Mouse (Mus musculus) cortical plate, adult 2 months (tissue): Measurements from ENCODE around the gene Sat2.

Source experiments
- CTCF ChIP-seq: fragments of 200-500 bp; IDR thresholded peaks from 2 replicates; pipeline ENCODE4 v1.5.1; 2011; ENCODE audit warnings: mild to moderate bottlenecking, control low read depth, low read length; ENCODE audit not compliant: insufficient read depth; ENCODE audit errors: extremely low read depth
- POLR2A ChIP-seq: fragments of 200-500 bp; IDR thresholded peaks from 2 replicates; pipeline ENCODE4 v1.6.1; 2011; ENCODE audit warnings: mild to moderate bottlenecking, low read length, control low read depth; ENCODE audit not compliant: insufficient read depth; ENCODE audit errors: extremely low read depth

DNA sequence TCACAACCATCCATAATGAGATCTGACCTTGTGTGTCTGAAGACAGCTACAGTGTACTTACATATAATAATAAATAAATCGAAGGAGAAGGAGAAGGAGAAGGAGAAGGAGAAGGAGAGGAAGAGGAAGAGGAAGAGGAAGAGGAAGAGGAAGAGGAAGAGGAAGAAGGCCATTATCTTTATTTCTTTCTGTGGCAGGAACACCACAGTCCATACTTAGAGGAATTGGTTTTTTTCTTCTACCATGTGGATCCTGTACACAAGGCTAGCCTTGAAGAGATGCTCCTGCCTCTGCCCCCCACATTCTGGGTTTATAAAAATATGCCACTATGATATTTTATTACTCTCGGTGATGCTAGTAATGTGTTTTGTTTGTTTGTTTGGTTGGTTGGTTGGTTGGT, 15.0 kb upstream of the Sat2 start:
- no peak for TF ChIP-seq POLR2A
- no peak for TF ChIP-seq CTCF
